Comparison of ENCODE assay signal across 14 mouse cellular contexts in the genomic region with DNA sequence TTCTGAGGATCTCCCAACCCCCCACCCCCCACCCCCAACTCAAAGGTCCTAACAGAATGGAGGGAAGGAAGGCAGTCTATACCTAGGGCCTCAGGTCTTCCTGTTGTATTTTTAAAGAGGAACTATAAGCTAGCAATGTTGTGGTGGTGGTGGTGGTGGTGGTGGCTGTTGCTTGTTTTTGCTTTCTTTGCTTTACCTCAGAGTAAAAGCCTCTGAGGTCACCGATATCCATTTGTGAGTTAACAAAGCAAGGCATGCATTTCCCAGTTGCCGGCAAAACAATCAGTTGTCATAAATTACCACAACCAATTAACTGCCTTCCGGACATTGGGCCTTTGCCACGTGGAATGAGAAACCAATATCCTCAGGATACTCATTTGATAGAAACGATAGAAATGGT.
DNase-seq lines count a peak whose midpoint lies in the region; ATAC-seq and TF ChIP-seq lines count a peak whose summit lies in the region.
"Had no signal": no experiment of that assay in that cellular context is flagged by ENCODE, and none has a peak within 500 bp of the region (broad histone marks: within the 10 kb centered on the region; RNA-seq: fewer than 3 reads in every experiment).

No protein-coding gene starts in this region.

- ATAC-seq in CD4-positive, CD25-positive, alpha-beta regulatory T cell, adult 4 months: no peak
- ATAC-seq in liver, embryonic 16.5 days (ENCODE audit: low read depth): no peak
- no peak for ATAC-seq in liver, embryonic 11.5 days (replicated peaks; ENCODE audit: low FRiP score)
- no peak for ATAC-seq in hindbrain, postnatal 0 days
- ATAC-seq: liver, embryonic 12.5 days had no signal

- peak overlapping the region; percentile 31; the same call in 1 of the 2 replicates for H3K27ac ChIP-seq in liver, embryonic 16.5 days (ENCODE audit: low read length)
- no peak overlapping the region for H3K27ac ChIP-seq in liver, embryonic 11.5 days (ENCODE audit: low read depth, low read length)
- peak overlapping the region; percentile 58; the same call in 1 of the 2 replicates for H3K27ac ChIP-seq in hindbrain, postnatal 0 days
- no peak overlapping the region for H3K27ac ChIP-seq in kidney, adult 2 months (ENCODE audit: insufficient read depth, low read depth, low read length)
- H3K27ac ChIP-seq: embryonic facial prominence, embryonic 12.5 days; left cerebral cortex, adult 2 months; liver, embryonic 12.5 days had no signal

- H3K36me3 ChIP-seq in liver, embryonic 16.5 days (ENCODE audit: control insufficient read depth, insufficient read depth): no peaks in the 10 kb centered on the region
- H3K36me3 ChIP-seq in liver, embryonic 11.5 days (ENCODE audit: control insufficient read depth, insufficient read depth, low read length): no peaks in the 10 kb centered on the region
- H3K36me3 ChIP-seq in hindbrain, postnatal 0 days (ENCODE audit: insufficient read depth, low read length): no peaks in the 10 kb centered on the region
- no peaks in the 10 kb centered on the region for H3K36me3 ChIP-seq in kidney, adult 2 months (ENCODE audit: control insufficient read depth, insufficient read depth, low read length)
- H3K36me3 ChIP-seq: embryonic facial prominence, embryonic 12.5 days; liver, embryonic 12.5 days had no signal

- H3K4me1 ChIP-seq in liver, embryonic 16.5 days (ENCODE audit: control insufficient read depth, low read depth, low read length): peaks cover 24% of the 10 kb centered on the region
- H3K4me1 ChIP-seq in liver, embryonic 11.5 days (replicated peaks; ENCODE audit: control insufficient read depth, insufficient read depth, low read length): peaks cover 15% of the 10 kb centered on the region
- peaks cover 25% of the 10 kb centered on the region for H3K4me1 ChIP-seq in hindbrain, postnatal 0 days (ENCODE audit: insufficient read depth, low read length)
- H3K4me1 ChIP-seq in kidney, adult 2 months (ENCODE audit: control insufficient read depth, insufficient read depth, low read length): 0 out of 2 replicates have a peak, but pooled peaks cover 2% of the 10 kb centered on the region

- no peak for TF ChIP-seq POLR2A in kidney, adult 2 months (IDR thresholded peaks at IDR 0.05; ENCODE audit: low read depth, low read length)

- H3K4me2 ChIP-seq in liver, embryonic 16.5 days (ENCODE audit: low read depth, low read length): no peak overlapping the region
- no peak overlapping the region for H3K4me2 ChIP-seq in liver, embryonic 11.5 days
- H3K4me2 ChIP-seq in hindbrain, postnatal 0 days (ENCODE audit: low read depth, low read length): no peak overlapping the region
- H3K4me2 ChIP-seq: embryonic facial prominence, embryonic 12.5 days; liver, embryonic 12.5 days had no signal

- H3K27me3 ChIP-seq in liver, embryonic 16.5 days (ENCODE audit: control insufficient read depth, insufficient read depth, low read depth, low read length): peaks cover 10% of the 10 kb centered on the region
- H3K27me3 ChIP-seq in liver, embryonic 11.5 days (replicated peaks; ENCODE audit: control insufficient read depth, insufficient read depth, low read length): no peaks in the 10 kb centered on the region
- H3K27me3 ChIP-seq in hindbrain, postnatal 0 days (ENCODE audit: insufficient read depth, low read length): no peaks in the 10 kb centered on the region
- no peaks in the 10 kb centered on the region for H3K27me3 ChIP-seq in kidney, adult 2 months (replicated peaks; ENCODE audit: control insufficient read depth, insufficient read depth, low read length)
- H3K27me3 ChIP-seq: embryonic facial prominence, embryonic 12.5 days had no signal

- H3K9me3 ChIP-seq in liver, embryonic 16.5 days (replicated peaks; ENCODE audit: control insufficient read depth, low read length): no peaks in the 10 kb centered on the region
- no peaks in the 10 kb centered on the region for H3K9me3 ChIP-seq in liver, embryonic 11.5 days (ENCODE audit: control insufficient read depth, low read length)
- no peaks in the 10 kb centered on the region for H3K9me3 ChIP-seq in hindbrain, postnatal 0 days (ENCODE audit: low read length)
- H3K9me3 ChIP-seq: embryonic facial prominence, embryonic 12.5 days; liver, embryonic 12.5 days had no signal

- 19% methylated on average over 5 of the region's 5 CpGs for WGBS in liver, embryonic 16.5 days (ENCODE audit: insufficient replicate concordance)
- WGBS in liver, embryonic 11.5 days: 51% methylated on average over 5 of the region's 5 CpGs
- WGBS in hindbrain, postnatal 0 days: 33% methylated on average over 5 of the region's 5 CpGs
- WGBS in kidney, adult 2 months: 46% methylated on average over 5 of the region's 5 CpGs

- peak; percentile 72 for DNase-seq in CD4-positive, CD25-positive, alpha-beta regulatory T cell, adult 2 months (ENCODE audit: low read depth, low spot score)
- DNase-seq in liver, embryonic 11.5 days (ENCODE audit: low spot score): no peak
- DNase-seq in T-cell, adult 2 months (ENCODE audit: low spot score): peak; percentile 75
- no peak for DNase-seq in hindbrain, postnatal 0 days (ENCODE audit: low spot score)
- no peak for DNase-seq in urinary bladder, postnatal 36 days (ENCODE audit: low spot score in 2 of 2)
- no peak for DNase-seq in kidney, adult 2 months
- DNase-seq: cerebellum, adult 9-10 months; kidney, adult 18-20 months had no signal

- H3K4me3 ChIP-seq in liver, embryonic 16.5 days (ENCODE audit: low read depth, low read length): no peak overlapping the region
- no peak overlapping the region for H3K4me3 ChIP-seq in liver, embryonic 11.5 days (ENCODE audit: low read depth, low read length)
- no peak overlapping the region for H3K4me3 ChIP-seq in hindbrain, postnatal 0 days (ENCODE audit: low read length)
- H3K4me3 ChIP-seq in kidney, adult 2 months (ENCODE audit: insufficient read depth, low read depth, low read length): no peak overlapping the region
- H3K4me3 ChIP-seq: embryonic facial prominence, embryonic 12.5 days; left cerebral cortex, adult 2 months; liver, embryonic 12.5 days; myocyte had no signal

- no peak overlapping the region for H3K9ac ChIP-seq in liver, embryonic 16.5 days (ENCODE audit: low read depth, low read length)
- no peak overlapping the region for H3K9ac ChIP-seq in liver, embryonic 11.5 days (ENCODE audit: low read depth, low read length)
- no peak overlapping the region for H3K9ac ChIP-seq in hindbrain, postnatal 0 days (replicated peaks; ENCODE audit: low read length)
- H3K9ac ChIP-seq: embryonic facial prominence, embryonic 12.5 days; liver, embryonic 12.5 days had no signal

- no peak for TF ChIP-seq CTCF in hindbrain, postnatal 0 days (IDR thresholded peaks at IDR 0.05; ENCODE audit: low read depth)
- TF ChIP-seq CTCF in kidney, adult 2 months (conservative IDR thresholded peaks at IDR 0.05; ENCODE audit: insufficient read depth, insufficient read length, low read depth, low read length): no peak

Comparison
In these comparisons a context has a peak if more than half of its experiments do, and no peak if none do; other contexts are left out.
1. H3K27ac ChIP-seq: peak in liver, embryonic 16.5 days (single experiment) and hindbrain, postnatal 0 days (single experiment); none in liver, embryonic 11.5 days (single experiment) and kidney, adult 2 months (single experiment).
2. DNase-seq: peak in CD4-positive, CD25-positive, alpha-beta regulatory T cell, adult 2 months (single experiment) and T-cell, adult 2 months (single experiment); none in liver, embryonic 11.5 days (single experiment), hindbrain, postnatal 0 days (single experiment), urinary bladder, postnatal 36 days (0 of 2) and kidney, adult 2 months (single experiment).